20 mouse cellular contexts compared by ENCODE assay signal in the genomic region with DNA sequence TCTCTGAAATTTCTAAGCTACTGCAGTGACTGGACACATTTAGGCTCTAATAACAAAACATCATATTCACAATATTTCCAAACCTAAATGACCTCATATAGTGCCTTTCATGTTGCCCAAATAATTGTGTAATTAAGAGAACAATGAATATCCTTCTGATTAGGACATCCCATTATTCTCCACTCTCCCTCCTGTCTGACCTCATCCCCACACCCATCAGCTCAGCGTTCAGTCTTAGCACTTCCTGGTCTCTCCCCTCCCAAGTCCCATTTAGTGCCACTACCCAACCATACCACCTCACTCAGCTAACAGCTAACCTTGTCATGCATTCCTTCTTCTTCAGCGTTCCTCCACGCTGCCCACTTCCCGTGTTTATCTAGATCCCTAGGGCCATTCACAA.
DNase-seq lines count a peak whose midpoint lies in the region; ATAC-seq and TF ChIP-seq lines count a peak whose summit lies in the region.
"Had no signal": no experiment of that assay in that cellular context is flagged by ENCODE, and none has a peak within 500 bp of the region (broad histone marks: within the 10 kb centered on the region; RNA-seq: fewer than 3 reads in every experiment).

No protein-coding gene starts in this region.

- TF ChIP-seq EP300 in heart, adult 2 months (IDR thresholded peaks at IDR 0.05; ENCODE audit: insufficient read depth, low read depth, low read length) = no peak

- H3K9ac ChIP-seq in heart, adult 2 months (ENCODE audit: low read depth, low read length) = no peak overlapping the region
- H3K9ac ChIP-seq in kidney, embryonic 16.5 days (replicated peaks; ENCODE audit: low read length) = no peak overlapping the region
- H3K9ac ChIP-seq: hindbrain, embryonic 15.5 days; liver, postnatal 0 days; neural tube, embryonic 12.5 days had no signal

- no peaks in the 10 kb centered on the region for H3K79me2 ChIP-seq in heart, adult 2 months (replicated peaks; ENCODE audit: control insufficient read depth, insufficient read depth, low read length)

- H3K4me1 ChIP-seq in heart, adult 2 months (ENCODE audit: control insufficient read depth, insufficient read depth, low read length) = peaks cover 4% of the 10 kb centered on the region
- peaks cover 23% of the 10 kb centered on the region; the same call in 1 of the 2 replicates for H3K4me1 ChIP-seq in kidney, embryonic 16.5 days (ENCODE audit: insufficient read depth, low read length)
- H3K4me1 ChIP-seq in megakaryocyte, embryonic 14.5 days = peaks cover 47% of the 10 kb centered on the region
- H3K4me1 ChIP-seq: hindbrain, embryonic 15.5 days had no signal

- TF ChIP-seq POLR2A in heart, adult 2 months (IDR thresholded peaks at IDR 0.05; ENCODE audit: insufficient read depth, low read depth, low read length) = no peak

- no peak overlapping the region for H3K4me2 ChIP-seq in kidney, embryonic 16.5 days (replicated peaks; ENCODE audit: low read depth, low read length)
- H3K4me2 ChIP-seq: hindbrain, embryonic 15.5 days; midbrain, embryonic 11.5 days; neural tube, embryonic 12.5 days had no signal

- H3K4me3 ChIP-seq in heart, adult 2 months = no peak overlapping the region
- no peak overlapping the region for H3K4me3 ChIP-seq in kidney, embryonic 16.5 days (ENCODE audit: low read length)
- peak overlapping the region; percentile 65 for H3K4me3 ChIP-seq in megakaryocyte, embryonic 14.5 days (replicated peaks)
- H3K4me3 ChIP-seq: hindbrain, embryonic 15.5 days; neural tube, embryonic 12.5 days had no signal

- no peak for ATAC-seq in kidney, embryonic 16.5 days (ENCODE audit: low FRiP score, low TSS enrichment)
- no peak for ATAC-seq in megakaryocyte, adult 5-6 weeks (ENCODE audit: poor library complexity, severe bottlenecking)
- ATAC-seq in inflammation-experienced regulatory T-cells, adult 6 months = no peak
- ATAC-seq: forebrain, embryonic 16.5 days; liver, postnatal 0 days had no signal

- peak overlapping the region; percentile 20; the same call in 1 of the 2 replicates for H3K27ac ChIP-seq in heart, adult 2 months
- peak overlapping the region; percentile 53 for H3K27ac ChIP-seq in kidney, embryonic 16.5 days (ENCODE audit: low read length)
- H3K27ac ChIP-seq: hindbrain, embryonic 15.5 days; neural tube, embryonic 12.5 days had no signal

- intact Hi-C loops in heart, adult 2 months (cut with DNase I) = loop anchor here (5.0 kb wide), 1 partner anchor 64 kb away; no protein-coding TSS in a partner anchor
- intact Hi-C loops in heart, postnatal 14 days (cut with DNase I) = no loop called here

- 19% methylated on average over 4 of the region's 4 CpGs for WGBS in heart, adult 2 months
- 57% methylated on average over 4 of the region's 4 CpGs for WGBS in kidney, embryonic 16.5 days

- no peak for DNase-seq in heart, adult 2 months
- DNase-seq in heart, postnatal 14 days = no peak
- DNase-seq in kidney, postnatal 10 days = no peak
- DNase-seq in thymus, postnatal 14 days = no peak
- DNase-seq: cerebellum, adult 18-20 months; cerebellum, postnatal 25 days; embryo, embryonic 11 days; gastrocnemius, postnatal 25 days; kidney, adult 11 months; kidney, postnatal 14 days; liver, postnatal 0 days; thymus, postnatal 4 days had no signal

- H3K9me3 ChIP-seq in kidney, embryonic 16.5 days (ENCODE audit: low read length) = no peaks in the 10 kb centered on the region
- H3K9me3 ChIP-seq in megakaryocyte, embryonic 14.5 days = no peaks in the 10 kb centered on the region
- H3K9me3 ChIP-seq: hindbrain, embryonic 15.5 days; neural tube, embryonic 12.5 days had no signal

- no peaks in the 10 kb centered on the region for H3K27me3 ChIP-seq in heart, adult 2 months (ENCODE audit: control insufficient read depth, insufficient read depth, low read length)
- no peaks in the 10 kb centered on the region for H3K27me3 ChIP-seq in kidney, embryonic 16.5 days (ENCODE audit: insufficient read depth, low read length)
- no peaks in the 10 kb centered on the region for H3K27me3 ChIP-seq in megakaryocyte, embryonic 14.5 days (replicated peaks)
- H3K27me3 ChIP-seq: hindbrain, embryonic 15.5 days; neural tube, embryonic 12.5 days had no signal

- no peak for TF ChIP-seq CTCF in heart, adult 2 months (IDR thresholded peaks at IDR 0.05)

- peaks cover 8% of the 10 kb centered on the region; the same call in 1 of the 2 replicates for H3K36me3 ChIP-seq in heart, adult 2 months (ENCODE audit: control insufficient read depth, insufficient read depth, low read length)
- H3K36me3 ChIP-seq in kidney, embryonic 16.5 days (ENCODE audit: insufficient read depth, low read length) = no peaks in the 10 kb centered on the region
- H3K36me3 ChIP-seq in megakaryocyte, embryonic 14.5 days (replicated peaks; ENCODE audit: low read length) = no peaks in the 10 kb centered on the region
- H3K36me3 ChIP-seq: hindbrain, embryonic 15.5 days; neural tube, embryonic 12.5 days had no signal
